Mouse (Mus musculus): ENCODE results near the gene Fkbp5. TPM values are rescaled to one million over a fixed set of nuclear protein-coding genes. Genes with fewer than 3 reads are reported as not detected.

Gene Fkbp5
- polyA plus RNA-seq, 1 experiment from 2014 or later = 8.3 TPM

DNA sequence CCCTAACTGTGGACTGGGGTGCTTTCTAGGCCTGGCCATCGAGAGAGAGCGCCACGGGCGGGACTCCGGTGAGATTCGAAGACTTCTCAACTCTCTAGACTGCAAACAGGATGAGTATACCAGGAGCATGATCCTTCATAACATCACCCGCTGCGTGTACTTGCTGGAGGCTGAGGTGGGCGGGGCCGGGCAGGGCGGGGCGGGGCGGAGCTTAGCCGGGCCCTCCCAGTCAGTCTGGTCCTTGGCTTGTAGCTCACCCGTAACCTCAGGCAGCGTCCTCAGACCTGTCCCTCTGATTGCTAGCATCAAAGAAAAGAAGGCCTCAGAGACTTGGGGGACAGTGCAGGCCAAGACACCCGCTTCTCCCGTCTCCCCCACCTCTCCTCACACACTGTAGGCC is 14.6 kb upstream of the Fkbp5 start:
- DNase-seq = no peak
- H3K4me3 ChIP-seq (ENCODE audit: low read depth, low read length) = no peak overlapping the region
- H3K9ac ChIP-seq = no peak overlapping the region
- no peak overlapping the region for H3K4me2 ChIP-seq
- ATAC-seq (ENCODE audit: insufficient read depth) = no peak
- no peaks in the 10 kb centered on the region for H3K27me3 ChIP-seq (ENCODE audit: insufficient read depth, low read length)
- 15% methylated on average over 18 of the region's 18 CpGs for WGBS
- TF ChIP-seq CTCF (IDR thresholded peaks at IDR 0.05; ENCODE audit: low read depth) = no peak
- no peaks in the 10 kb centered on the region for H3K9me3 ChIP-seq (ENCODE audit: low read depth, low read length)
- H3K36me3 ChIP-seq (ENCODE audit: insufficient read depth) = no peaks in the 10 kb centered on the region
- no peaks in the 10 kb centered on the region for H3K4me1 ChIP-seq (ENCODE audit: insufficient read depth)
- H3K27ac ChIP-seq (ENCODE audit: low read depth) = no peak overlapping the region

DNA sequence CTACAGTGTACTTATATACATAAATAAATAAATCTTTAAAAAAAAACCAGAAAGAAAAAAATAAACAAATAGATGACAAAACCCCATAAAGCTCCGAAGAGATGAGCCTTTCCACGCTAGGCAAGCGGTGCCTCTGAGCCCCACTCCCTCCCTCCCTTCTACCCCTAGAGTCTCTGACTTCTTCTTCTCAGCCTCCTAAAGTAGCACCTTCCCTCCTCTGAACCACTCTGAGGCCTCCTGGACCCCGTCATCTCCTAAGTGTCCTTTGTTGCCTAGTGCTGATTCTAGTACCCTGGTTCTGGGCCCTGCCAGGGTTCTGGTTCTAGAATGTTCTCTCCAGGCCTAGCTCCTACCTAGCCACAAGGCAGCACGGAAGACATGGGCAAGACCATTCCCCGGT is 13.2 kb upstream of the Fkbp5 start, which contains the start of gene Armc12:
Armc12 (plus strand) TSS at position 301 of the 400 bp plus-strand sequence.
- H3K9me3 ChIP-seq (ENCODE audit: low read depth, low read length) = no peaks in the 10 kb centered on the region
- H3K27me3 ChIP-seq (ENCODE audit: insufficient read depth, low read length) = no peaks in the 10 kb centered on the region
- no peaks in the 10 kb centered on the region for H3K36me3 ChIP-seq (ENCODE audit: insufficient read depth)
- H3K4me3 ChIP-seq (ENCODE audit: low read depth, low read length) = no peak within 1 kb of the TSS
- no peak for TF ChIP-seq CTCF (IDR thresholded peaks at IDR 0.05; ENCODE audit: low read depth)
- ATAC-seq (ENCODE audit: insufficient read depth) (no peak), DNase-seq (no peak)
- H3K4me1 ChIP-seq (ENCODE audit: insufficient read depth) = no peaks in the 10 kb centered on the region
- WGBS = 79% methylated on average over 6 of the region's 6 CpGs
- H3K4me2 ChIP-seq = no peak within 1 kb of the TSS
- H3K27ac ChIP-seq (ENCODE audit: low read depth) = no peak within 1 kb of the TSS
- H3K9ac ChIP-seq = no peak within 1 kb of the TSS

DNA sequence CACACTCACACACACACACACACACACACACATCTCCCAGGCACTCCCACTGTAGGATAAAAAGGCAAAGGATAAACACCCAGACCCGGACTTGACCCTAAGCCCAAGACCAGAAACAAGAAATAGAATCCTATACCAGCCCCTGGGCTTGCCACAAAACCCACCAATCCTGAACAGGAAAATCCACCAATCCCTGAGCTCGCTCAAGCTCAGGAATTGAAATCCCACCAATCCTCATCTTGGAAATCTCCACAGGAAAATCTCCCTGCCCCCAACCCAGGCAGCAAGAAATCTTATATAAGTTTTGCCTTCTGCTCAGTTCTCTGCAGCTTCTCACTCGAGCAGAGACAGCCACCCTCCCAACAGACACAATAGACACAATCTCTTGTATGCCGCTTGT is 11.8 kb upstream of the Fkbp5 start:
- Histone ChIP-seq H3K27ac (ENCODE audit: low read depth) (no peak overlapping the region), H3K4me3 (ENCODE audit: low read depth, low read length) (no peak overlapping the region), H3K4me2 (no peak overlapping the region), H3K4me1 (ENCODE audit: insufficient read depth) (no peaks in the 10 kb centered on the region), H3K27me3 (ENCODE audit: insufficient read depth, low read length) (no peaks in the 10 kb centered on the region), H3K9me3 (ENCODE audit: low read depth, low read length) (no peaks in the 10 kb centered on the region), H3K36me3 (ENCODE audit: insufficient read depth) (no peaks in the 10 kb centered on the region), H3K9ac (no peak overlapping the region)
- no peak for DNase-seq
- 53% methylated on average over 4 of the region's 4 CpGs for WGBS
- no peak for ATAC-seq (ENCODE audit: insufficient read depth)
- no peak for TF ChIP-seq CTCF (IDR thresholded peaks at IDR 0.05; ENCODE audit: low read depth)

DNA sequence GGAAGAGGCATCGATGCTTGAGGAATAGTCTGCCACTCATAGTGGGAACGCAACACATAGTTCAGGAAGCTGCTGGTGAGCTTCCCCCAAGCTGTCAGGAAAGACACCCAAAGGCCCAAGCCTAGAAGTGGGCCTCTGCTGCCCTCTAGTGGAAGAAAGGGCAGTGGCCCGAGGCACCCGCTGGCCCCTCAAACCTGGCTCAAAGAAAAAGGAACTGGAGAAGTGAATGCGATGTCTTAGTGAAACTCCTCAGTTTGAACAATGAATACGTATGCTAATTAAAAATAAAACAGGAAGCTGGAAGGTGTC is 10.7 kb upstream of the Fkbp5 start:
- Histone ChIP-seq H3K27ac (ENCODE audit: low read depth) (no peak overlapping the region), H3K4me3 (ENCODE audit: low read depth, low read length) (peak overlapping the region; percentile 11; the same call in 1 of the 2 replicates), H3K9ac (0 out of 2 replicates have a peak overlapping the region, but pooled peaks have one; percentile 9), H3K36me3 (ENCODE audit: insufficient read depth) (no peaks in the 10 kb centered on the region), H3K4me2 (peak overlapping the region; percentile 50), H3K27me3 (ENCODE audit: insufficient read depth, low read length) (no peaks in the 10 kb centered on the region), H3K9me3 (ENCODE audit: low read depth, low read length) (no peaks in the 10 kb centered on the region), H3K4me1 (ENCODE audit: insufficient read depth) (no peaks in the 10 kb centered on the region)
- DNase-seq (peak; percentile 94), ATAC-seq (ENCODE audit: insufficient read depth) (no peak; the same call in 1 of the 2 replicates)
- WGBS = 3% methylated on average over 6 of the region's 6 CpGs
- TF ChIP-seq CTCF (IDR thresholded peaks at IDR 0.05; ENCODE audit: low read depth) = peak; percentile 99

DNA sequence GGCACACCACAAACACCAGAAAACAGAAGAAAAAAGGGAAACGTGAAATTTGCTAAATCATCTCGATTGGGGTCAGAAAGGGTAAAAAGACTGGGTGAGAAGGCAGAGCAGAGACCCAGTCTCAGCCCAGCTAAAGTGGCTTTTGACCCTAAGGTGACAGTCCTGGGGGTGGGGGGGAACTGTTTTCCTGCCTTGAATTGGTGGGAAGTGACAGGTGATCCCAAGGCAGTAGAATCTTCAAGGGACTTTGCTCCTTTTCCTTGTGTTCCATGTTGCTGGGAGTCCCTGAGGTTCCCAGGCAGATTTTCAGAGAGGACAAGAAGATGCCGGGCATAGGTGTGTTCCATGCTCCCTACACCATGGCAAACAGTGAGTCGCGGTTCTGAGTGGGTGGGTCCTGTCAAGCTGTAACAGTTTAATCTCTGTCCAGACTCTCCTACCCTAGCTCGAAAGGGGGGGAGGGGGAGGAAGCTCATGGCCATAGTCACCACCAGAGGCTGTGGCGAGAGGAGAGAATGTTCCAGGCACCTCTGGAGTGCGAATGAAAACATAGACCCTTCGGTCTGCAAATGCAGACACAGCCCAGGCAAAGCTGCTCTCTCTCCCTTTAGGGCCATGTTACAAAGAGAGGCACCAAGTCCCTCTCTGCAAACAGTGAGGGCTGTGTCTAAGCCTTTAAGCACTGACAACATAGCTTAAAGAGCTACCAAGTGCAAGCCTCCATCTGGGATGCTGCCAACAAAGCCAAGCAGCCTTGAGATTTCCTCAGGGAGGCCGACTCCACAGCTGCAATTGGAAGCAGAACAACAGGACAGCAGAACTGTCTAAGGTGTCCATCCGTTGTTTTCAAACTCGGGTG is 10.1 kb upstream of the Fkbp5 start:
- Histone ChIP-seq H3K9ac (peak overlapping the region; percentile 9; the same call in 1 of the 2 replicates), H3K27me3 (ENCODE audit: insufficient read depth, low read length) (no peaks in the 10 kb centered on the region), H3K9me3 (ENCODE audit: low read depth, low read length) (no peaks in the 10 kb centered on the region), H3K4me2 (peak overlapping the region; percentile 50), H3K27ac (ENCODE audit: low read depth) (no peak overlapping the region), H3K4me3 (ENCODE audit: low read depth, low read length) (peak overlapping the region; percentile 11; the same call in 1 of the 2 replicates), H3K4me1 (ENCODE audit: insufficient read depth) (no peaks in the 10 kb centered on the region), H3K36me3 (ENCODE audit: insufficient read depth) (no peaks in the 10 kb centered on the region)
- no peak for TF ChIP-seq CTCF (IDR thresholded peaks at IDR 0.05; ENCODE audit: low read depth)
- WGBS = 30% methylated on average over 12 of the region's 12 CpGs
- DNase-seq = no peak
- no peak for ATAC-seq (ENCODE audit: insufficient read depth)

DNA sequence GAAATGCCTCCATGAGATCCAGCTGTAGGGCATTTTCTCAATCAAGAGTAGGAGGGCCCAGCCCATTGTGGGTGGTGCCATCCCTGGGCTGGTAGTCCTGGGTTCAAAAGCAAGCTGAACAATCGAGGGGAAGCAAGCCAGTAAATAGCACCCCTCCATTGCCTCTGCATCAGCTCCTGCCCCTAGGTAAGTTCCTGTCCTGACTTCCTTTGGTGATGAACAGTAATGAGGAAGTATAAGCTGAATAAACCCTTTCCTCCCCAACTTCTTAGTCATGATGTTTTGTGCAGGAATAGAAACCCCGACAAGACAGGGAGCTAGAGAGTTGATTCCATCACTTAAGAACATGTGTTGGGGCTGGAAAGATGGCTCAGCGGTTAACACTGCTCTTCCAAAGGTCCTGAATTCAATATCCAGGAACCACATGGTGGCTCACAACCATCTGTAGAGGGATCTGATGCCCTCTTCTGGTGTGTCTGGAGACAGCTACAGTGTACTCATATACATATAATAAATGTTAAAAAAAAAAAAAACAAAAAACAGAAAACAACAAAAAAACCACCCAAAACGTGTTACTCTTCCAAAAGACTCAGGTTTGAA is 7.6 kb upstream of the Fkbp5 start:
- H3K4me2 ChIP-seq = no peak overlapping the region
- no peak overlapping the region for H3K4me3 ChIP-seq (ENCODE audit: low read depth, low read length)
- no peaks in the 10 kb centered on the region for H3K27me3 ChIP-seq (ENCODE audit: insufficient read depth, low read length)
- DNase-seq (no peak), ATAC-seq (ENCODE audit: insufficient read depth) (no peak)
- TF ChIP-seq CTCF (IDR thresholded peaks at IDR 0.05; ENCODE audit: low read depth) = peak; percentile 9; the same call in 1 of the 2 replicates
- no peaks in the 10 kb centered on the region for H3K36me3 ChIP-seq (ENCODE audit: insufficient read depth)
- H3K4me1 ChIP-seq (ENCODE audit: insufficient read depth) = 0 out of 2 replicates have a peak, but pooled peaks cover 6% of the 10 kb centered on the region
- H3K9ac ChIP-seq = no peak overlapping the region
- no peak overlapping the region for H3K27ac ChIP-seq (ENCODE audit: low read depth)
- WGBS = 58% methylated on average over 4 of the region's 4 CpGs
- H3K9me3 ChIP-seq (ENCODE audit: low read depth, low read length) = no peaks in the 10 kb centered on the region

DNA sequence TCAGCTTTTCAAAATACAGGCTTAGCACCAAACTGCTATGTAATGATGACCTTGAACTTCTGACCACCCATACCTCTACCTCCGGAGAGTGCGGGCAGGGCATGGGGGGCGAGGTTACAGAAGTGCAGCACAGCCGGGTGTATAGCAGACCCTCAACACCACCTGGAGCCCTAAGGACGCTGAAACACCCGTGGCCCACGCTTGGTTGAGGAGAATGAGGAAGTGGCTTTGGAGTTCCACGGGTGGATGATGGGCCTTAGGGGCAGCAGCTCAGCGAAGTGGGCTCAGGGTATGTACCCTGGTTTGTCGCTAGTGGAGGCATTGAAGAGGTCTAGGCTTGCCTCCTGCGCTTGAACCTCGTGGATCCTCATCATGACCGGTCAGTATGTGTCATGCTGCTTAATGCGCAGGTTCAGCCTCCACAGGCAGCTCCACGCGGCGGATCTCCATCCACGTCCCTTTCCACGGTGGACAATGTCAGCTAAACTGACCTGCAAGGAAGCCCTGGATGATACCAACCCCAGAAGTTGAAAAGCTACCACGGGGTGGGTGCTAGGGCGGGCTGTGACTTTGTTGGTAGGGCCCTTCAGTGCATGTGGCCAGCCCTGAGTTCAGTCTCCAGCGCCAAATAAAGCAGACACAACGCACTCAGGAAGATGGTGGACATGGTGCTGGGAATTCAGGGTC is 6.8 kb upstream of the Fkbp5 start:
- 81% methylated on average over 23 of the region's 23 CpGs for WGBS
- Histone ChIP-seq H3K9ac (no peak overlapping the region), H3K4me2 (peak overlapping the region; percentile 100), H3K36me3 (ENCODE audit: insufficient read depth) (no peaks in the 10 kb centered on the region), H3K9me3 (ENCODE audit: low read depth, low read length) (no peaks in the 10 kb centered on the region), H3K27me3 (ENCODE audit: insufficient read depth, low read length) (no peaks in the 10 kb centered on the region), H3K4me1 (ENCODE audit: insufficient read depth) (0 out of 2 replicates have a peak, but pooled peaks cover 6% of the 10 kb centered on the region), H3K27ac (ENCODE audit: low read depth) (no peak overlapping the region), H3K4me3 (ENCODE audit: low read depth, low read length) (no peak overlapping the region)
- no peak for TF ChIP-seq CTCF (IDR thresholded peaks at IDR 0.05; ENCODE audit: low read depth)
- DNase-seq = no peak
- ATAC-seq (ENCODE audit: insufficient read depth) = no peak

Data from lung, embryonic 14.5 days (tissue).